Mouse (Mus musculus): ENCODE data around the gene Gad2.

DNA sequence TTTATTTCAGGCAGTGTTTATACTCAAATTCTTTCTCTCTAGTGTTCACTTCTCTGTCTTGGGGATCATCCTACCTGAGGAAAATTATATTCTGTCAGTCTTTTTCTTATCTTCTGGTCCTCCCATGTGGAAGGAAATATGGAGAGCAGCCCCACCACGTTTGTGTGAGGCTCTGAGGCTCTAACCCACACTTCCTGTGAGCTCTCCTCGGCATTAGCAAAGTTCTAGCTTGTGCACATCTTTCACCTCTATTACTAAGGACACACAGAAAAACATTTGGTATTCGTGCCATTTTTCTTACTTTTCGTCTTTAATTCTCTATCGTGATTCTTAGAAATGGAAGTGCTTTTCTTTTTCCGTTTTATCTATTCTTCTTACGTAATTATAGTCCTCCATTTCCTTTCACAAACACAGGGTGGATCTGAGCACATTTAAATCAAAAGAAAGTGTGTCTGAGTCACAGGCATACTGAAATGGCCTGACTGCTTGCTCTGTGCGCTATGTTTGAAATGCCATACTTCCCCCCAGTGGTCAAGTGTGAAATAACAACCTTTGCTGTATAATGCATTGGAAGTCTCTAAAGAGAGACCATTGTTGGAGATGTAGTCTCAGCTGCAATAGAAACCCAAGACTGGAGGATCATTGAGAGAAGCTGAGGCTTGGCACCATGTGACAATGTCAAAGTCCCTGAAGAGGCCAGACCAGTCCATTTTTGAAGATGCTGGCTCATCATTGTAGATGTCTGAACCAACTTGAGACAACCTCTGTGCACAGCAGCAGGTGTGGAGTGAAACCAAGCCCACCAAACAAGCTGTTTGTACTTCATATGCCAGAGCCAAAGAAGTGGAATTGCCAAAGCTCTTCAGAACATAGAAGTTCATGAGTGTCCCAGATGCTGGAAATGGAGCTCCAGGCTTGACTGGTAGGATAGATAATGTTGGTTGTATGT lies 99.8 kb downstream of the Gad2 start:
- TF ChIP-seq CTCF (IDR thresholded peaks at IDR 0.05; ENCODE audit: control insufficient read depth, insufficient read depth, low read length) (no peak), POLR2A (IDR thresholded peaks at IDR 0.05; ENCODE audit: borderline replicate concordance, control insufficient read depth, low read depth, low read length) (no peak)
